Mouse (Mus musculus): Measurements from ENCODE around the gene Zfp950. TPM values are rescaled to one million over a fixed set of nuclear protein-coding genes. Genes with fewer than 3 reads are reported as not detected.

The Zfp950 gene
- polyA plus RNA-seq (2017; shearing (Covaris generic)) = 53.5 TPM

GRCm38 (mm10) chr19:61140342-61141206, at the start of gene Zfp950:
TSS of gene Zfp950 (minus strand) at chr19:61140840.

GRCm38 (mm10) chr19:61183590-61183989, 43.0 kb upstream of the Zfp950 start, which contains the start of gene Gm6020:
TSS of gene Gm6020 (plus strand) at chr19:61183890.

GRCm38 (mm10) chr19:61175756-61176324, 35.2 kb upstream of the Zfp950 start, which contains the start of gene Gm7102:
TSS of gene Gm7102 (minus strand) at chr19:61176309.

Other genes with a start within 250 kb of the Zfp950 start
- 0.18 TPM for gene Gm7102, start 35.5 kb upstream of the Zfp950 start, polyA plus RNA-seq (2017; shearing (Covaris generic))
- not detected for gene Gm6020, start 43.0 kb upstream of the Zfp950 start, polyA plus RNA-seq (2017; shearing (Covaris generic))
- gene Csf2ra, start 87.6 kb upstream of the Zfp950 start, polyA plus RNA-seq (2017; shearing (Covaris generic)) = 11.8 TPM
- gene Gm21060, start 156.2 kb upstream of the Zfp950 start, polyA plus RNA-seq (2017; shearing (Covaris generic)) = not detected